Mouse (Mus musculus) ES-E14 (cell line): ENCODE measurements around the gene Hes5. TPM values are rescaled to one million over a fixed set of nuclear protein-coding genes. Genes with fewer than 3 reads are reported as not detected.
A peak's percentile ranks its signal among the peaks of the same experiment; 100 is the strongest.

Experiments used
- DNase-seq: peaks from one replicate; pipeline ENCODE4 v3.0.0-alpha.2; 2013; ENCODE audit warnings: low read depth, low spot score
- H3K27ac ChIP-seq: 2 replicates; pipeline ENCODE4 v1.5.1; 2012; ENCODE audit warnings: low read depth, mild to moderate bottlenecking, low read length, moderate library complexity, mixed read lengths; ENCODE audit not compliant: poor library complexity, insufficient read depth, severe bottlenecking
- H3K36me3 ChIP-seq: 2 replicates; pipeline ENCODE4 v1.6.1; 2012; ENCODE audit warnings: mild to moderate bottlenecking, low read length, moderate library complexity, mixed read lengths; ENCODE audit not compliant: control insufficient read depth, poor library complexity, insufficient read depth, severe bottlenecking
- H3K4me1 ChIP-seq, 2 experiments: fragments of 150-350 bp in 1 of 2; sonication (generic) in 1 of 2; 2 replicates each; pipeline ENCODE4 v1.6.1; 2012; ENCODE audit warnings: low read length in 2 of 2, mild to moderate bottlenecking in 1 of 2, mixed read lengths in 1 of 2; ENCODE audit not compliant: control insufficient read depth in 2 of 2, insufficient read depth in 2 of 2, poor library complexity in 1 of 2
- H3K4me3 ChIP-seq, 2 experiments: fragments of 150-350 bp in 1 of 2; sonication (generic) in 1 of 2; 2 replicates each; pipeline ENCODE4 v1.5.1; 2012; ENCODE audit warnings: low read length in 2 of 2, low read depth in 1 of 2, mild to moderate bottlenecking in 1 of 2, mixed read lengths in 1 of 2; ENCODE audit not compliant: insufficient read depth in 1 of 2, poor library complexity in 1 of 2, severe bottlenecking in 1 of 2
- H3K9ac ChIP-seq: 2 replicates; pipeline ENCODE4 v1.6.1; 2012; ENCODE audit warnings: low read depth, mild to moderate bottlenecking, low read length, mixed read lengths; ENCODE audit not compliant: poor library complexity, insufficient read depth, severe bottlenecking
- H3K9me3 ChIP-seq: fragments of 150-350 bp; sonication (generic); 2 replicates; pipeline ENCODE4 v1.6.1; 2012; ENCODE audit warnings: low read depth, mild to moderate bottlenecking, low read length; ENCODE audit not compliant: control insufficient read depth, insufficient read depth
- CHD2 ChIP-seq: IDR thresholded peaks from 2 replicates; pipeline ENCODE4 v1.6.1; 2014; ENCODE audit warnings: mild to moderate bottlenecking, low read depth, low read length, inconsistent platforms
- HCFC1 ChIP-seq: IDR thresholded peaks from 2 replicates; pipeline ENCODE4 v1.6.1; 2012; ENCODE audit warnings: low read length, inconsistent platforms, borderline replicate concordance; ENCODE audit not compliant: insufficient read depth
- MAFK ChIP-seq: IDR thresholded peaks from 2 replicates; pipeline ENCODE4 v1.6.1; 2014; ENCODE audit warnings: mild to moderate bottlenecking, low read depth, low read length, inconsistent platforms; ENCODE audit not compliant: insufficient read depth
- ZC3H11A ChIP-seq: IDR thresholded peaks from 2 replicates; pipeline ENCODE4 v1.6.1; 2012; ENCODE audit warnings: low read depth, mild to moderate bottlenecking, inconsistent platforms, low read length, borderline replicate concordance
- ZNF384 ChIP-seq: IDR thresholded peaks from 2 replicates; pipeline ENCODE4 v1.6.1; 2012; ENCODE audit warnings: low read depth, low read length, inconsistent platforms
- in situ Hi-C, 2 experiments: fragments of 600-800 bp; cut with MboI; formaldehyde crosslinking; loops; one replicate each; pipeline ENCODE4 v1.15.1; 2025; ENCODE audit warnings: low sequenced_read_pairs in 2 of 2, inconsistent platforms in 1 of 2; ENCODE audit not compliant: unreplicated experiment in 2 of 2
- total RNA-seq: library from RNA; depleted of rRNA; stranded (reverse); fragments of 300-350 nt; gene quantifications from 2 replicates; pipeline ENCODE4 v1.2.3, GENCODE M21; 2012

The Hes5 gene
- total RNA-seq, 1 experiment: 0.18 TPM

- peaks cover 10% of the 10 kb centered on the region for H3K36me3 ChIP-seq
- in situ Hi-C loops: no loop called here
- H3K4me1 ChIP-seq: peaks cover 0 to 5% of the 10 kb centered on the region in 2 experiments; a peak in 1 of 4 replicates
- TF ChIP-seq HCFC1 (peak; percentile 81), MAFK (no peak), ZC3H11A (no peak)
- H3K9ac ChIP-seq: peak within 1 kb of the TSS; percentile 94
- DNase-seq: no peak
- peak within 1 kb of the TSS; percentile 89 to 93 for H3K4me3 ChIP-seq
- H3K27ac ChIP-seq: peak within 1 kb of the TSS; percentile 80
- no peaks in the 10 kb centered on the region for H3K9me3 ChIP-seq
These were observed 3.3 kb downstream of the Hes5 start, which contains the start of gene Pank4 for GRCm38 (mm10) chr4:154963901-154964580. Pank4 (plus strand) TSS chr4:154964123.

DNA sequence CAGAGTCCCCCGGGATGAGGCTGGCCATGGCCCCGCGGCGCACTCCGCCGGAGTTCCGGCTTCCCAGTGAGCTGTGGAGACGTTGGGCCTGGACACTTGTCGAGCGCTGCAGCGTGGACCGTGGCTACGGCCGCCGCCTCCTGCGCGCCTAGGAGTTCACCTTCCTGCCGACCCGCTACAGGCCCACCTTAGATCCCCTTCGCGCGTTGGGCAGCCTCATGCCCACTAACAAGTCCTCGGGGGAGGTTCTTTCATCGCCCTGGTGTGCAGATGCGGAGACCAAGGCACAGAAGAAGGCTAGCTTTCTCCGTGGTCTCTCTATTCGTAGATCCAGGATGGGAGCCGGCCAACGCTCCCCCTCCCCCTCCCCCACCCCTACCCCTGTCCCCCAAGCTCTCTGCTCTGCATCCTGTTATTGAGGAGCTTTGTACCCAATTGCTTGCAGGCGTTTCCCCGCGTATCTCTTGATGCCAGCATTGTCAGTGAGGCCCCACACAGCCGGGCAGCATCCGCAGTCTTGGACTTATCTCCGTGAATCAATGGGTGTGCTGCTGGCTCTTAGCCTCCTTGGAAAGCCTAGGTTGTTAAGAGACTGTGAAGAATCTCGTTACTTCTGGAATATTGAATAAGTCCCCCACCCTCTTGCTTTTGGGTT, 4.0 kb downstream of the Hes5 start:
- TF ChIP-seq ZNF384: no peak
- Histone ChIP-seq H3K36me3 (peaks cover 17% of the 10 kb centered on the region), H3K27ac (no peak overlapping the region), H3K9me3 (no peaks in the 10 kb centered on the region), H3K9ac (peak overlapping the region; percentile 94), H3K4me3 (peak overlapping the region; percentile 89 to 93), H3K4me1 (peaks cover 0 to 5% of the 10 kb centered on the region in 2 experiments; a peak in 1 of 4 replicates)
- in situ Hi-C loops: no loop called here
- no peak for DNase-seq

- H3K4me1 ChIP-seq: peaks cover 0 to 3% of the 10 kb centered on the region in 2 experiments; a peak in 1 of 4 replicates
- peaks cover 28% of the 10 kb centered on the region for H3K36me3 ChIP-seq
- no peak for TF ChIP-seq ZNF384
- no peak overlapping the region for H3K27ac ChIP-seq
- no peak overlapping the region for H3K4me3 ChIP-seq
- no peaks in the 10 kb centered on the region for H3K9me3 ChIP-seq
- no peak overlapping the region for H3K9ac ChIP-seq
- DNase-seq: no peak
- in situ Hi-C loops: no loop called here
These were observed 5.1 kb downstream of the Hes5 start for GRCm38 (mm10) chr4:154965856-154966255.

DNA sequence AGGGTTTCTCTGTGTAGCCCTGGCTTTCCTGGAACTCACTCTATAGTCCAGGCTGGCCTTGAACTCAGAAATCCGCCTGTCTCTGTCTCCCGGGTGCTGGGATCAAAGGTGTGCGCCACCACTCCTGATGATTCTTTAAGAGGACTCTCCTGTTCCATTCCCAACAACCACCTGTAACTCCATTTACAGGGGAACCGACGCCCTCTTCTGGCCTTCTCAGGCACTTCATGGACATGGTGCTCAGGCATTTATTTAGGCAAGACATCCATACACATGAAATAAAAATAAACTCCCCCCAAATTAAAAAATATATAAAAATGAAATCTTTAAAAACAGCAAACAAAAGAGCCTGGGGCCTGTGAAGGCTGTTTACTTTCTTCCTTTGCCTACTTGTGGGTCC, 6.5 kb downstream of the Hes5 start:
- Histone ChIP-seq H3K4me3 (no peak overlapping the region), H3K9me3 (0 out of 2 replicates have a peak, but pooled peaks cover 2% of the 10 kb centered on the region), H3K9ac (no peak overlapping the region), H3K36me3 (peaks cover 41% of the 10 kb centered on the region), H3K27ac (no peak overlapping the region), H3K4me1 (no peaks in the 10 kb centered on the region)
- in situ Hi-C loops: no loop called here
- TF ChIP-seq HCFC1 (no peak), ZNF384 (0 out of 2 replicates have a peak, but pooled peaks have one; percentile 35)
- no peak for DNase-seq

GRCm38 (mm10) chr4:154972546-154972945, 11.8 kb downstream of the Hes5 start:
- H3K36me3 ChIP-seq: peaks cover 87% of the 10 kb centered on the region
- in situ Hi-C loops: no loop called here
- no peak overlapping the region for H3K27ac ChIP-seq
- H3K4me3 ChIP-seq: no peak overlapping the region
- H3K9ac ChIP-seq: no peak overlapping the region
- no peaks in the 10 kb centered on the region; a peak in 1 of 4 replicates for H3K4me1 ChIP-seq
- TF ChIP-seq ZC3H11A: no peak
- no peak for TF ChIP-seq ZNF384
- TF ChIP-seq CHD2: no peak
- TF ChIP-seq HCFC1: no peak
- TF ChIP-seq MAFK: no peak
- DNase-seq: no peak
- 0 out of 2 replicates have a peak, but pooled peaks cover 2% of the 10 kb centered on the region for H3K9me3 ChIP-seq
